Mouse (Mus musculus) neutrophil, adult 59 days (primary cell): ENCODE measurements around the gene Adamts9. TPM values are rescaled to one million over a fixed set of nuclear protein-coding genes. Genes with fewer than 3 reads are reported as not detected.

Experiments
- total RNA-seq, 2 experiments: library from RNA; stranded (reverse); gene quantifications; 1 replicate in 1 of 2; 2 replicates in 1 of 2; pipeline ENCODE4 v1.2.4; 2023

The Adamts9 gene
- under 1 TPM; 0.09 to 0.15 TPM for total RNA-seq

DNA sequence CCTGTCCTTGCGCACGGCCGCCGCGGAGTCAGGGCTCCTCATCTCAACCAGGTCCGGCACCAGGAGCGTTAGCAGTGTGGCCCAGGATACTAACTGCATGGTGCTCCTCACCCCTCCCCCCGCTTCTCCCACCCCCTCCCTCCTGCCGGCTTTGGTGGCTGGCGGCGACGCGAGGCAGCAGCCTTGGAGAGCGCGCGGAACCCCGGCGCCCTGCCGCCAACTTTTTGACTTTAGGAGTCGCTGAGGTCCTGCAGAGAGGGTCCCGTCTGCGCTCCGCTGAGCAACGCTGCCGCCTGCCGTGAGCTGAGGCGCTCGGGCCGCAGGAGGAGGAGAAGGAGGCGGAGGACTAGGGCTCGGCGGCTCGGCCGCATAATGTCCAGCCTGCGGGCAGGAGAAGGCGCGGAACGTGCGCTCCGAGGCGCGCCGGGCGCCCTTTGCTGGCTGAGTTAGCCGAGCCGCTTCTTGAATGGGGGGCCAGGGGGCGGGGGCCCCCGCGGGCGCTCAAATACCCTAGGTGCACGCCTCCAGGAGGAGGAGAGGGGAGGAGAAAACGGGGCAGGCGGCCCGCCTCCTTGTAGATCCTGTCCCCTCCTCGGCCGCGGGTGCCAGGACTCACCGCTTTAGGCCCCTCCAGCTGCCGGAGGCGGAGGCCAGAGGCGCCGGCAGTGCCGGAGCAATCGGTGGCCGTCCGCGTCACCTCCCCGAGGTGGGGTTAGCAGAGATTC is at the start of gene Adamts9:
TSS of gene Adamts9 (minus strand) at position 436 of the 725 bp plus-strand sequence.

DNA sequence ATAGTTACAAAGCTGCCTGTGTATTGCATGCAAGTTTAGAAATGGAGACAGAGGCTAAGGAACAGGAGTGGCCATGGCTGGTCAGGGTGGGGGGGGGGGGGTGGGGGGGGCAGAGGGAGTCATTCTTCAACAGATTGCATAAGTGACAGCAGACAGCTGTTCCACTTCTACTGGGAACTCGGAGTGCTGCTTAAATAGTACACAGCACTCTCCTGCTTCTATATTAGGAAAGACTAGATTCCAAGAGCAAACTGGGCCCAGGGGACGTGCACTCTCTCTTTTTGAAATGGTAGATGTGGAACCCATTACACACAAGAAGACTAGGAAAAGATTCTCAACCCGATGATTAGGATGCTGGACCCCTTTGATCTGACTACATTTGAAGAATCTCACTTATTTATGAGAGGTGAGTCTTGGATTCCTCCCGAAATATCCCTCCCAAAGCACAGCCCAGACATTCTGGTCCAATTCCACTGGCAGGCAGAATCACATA is 74.2 kb downstream of the Adamts9 start, which contains the start of gene Gm15737:
TSS of gene Gm15737 (plus strand) at position 269 of the 493 bp plus-strand sequence.

DNA sequence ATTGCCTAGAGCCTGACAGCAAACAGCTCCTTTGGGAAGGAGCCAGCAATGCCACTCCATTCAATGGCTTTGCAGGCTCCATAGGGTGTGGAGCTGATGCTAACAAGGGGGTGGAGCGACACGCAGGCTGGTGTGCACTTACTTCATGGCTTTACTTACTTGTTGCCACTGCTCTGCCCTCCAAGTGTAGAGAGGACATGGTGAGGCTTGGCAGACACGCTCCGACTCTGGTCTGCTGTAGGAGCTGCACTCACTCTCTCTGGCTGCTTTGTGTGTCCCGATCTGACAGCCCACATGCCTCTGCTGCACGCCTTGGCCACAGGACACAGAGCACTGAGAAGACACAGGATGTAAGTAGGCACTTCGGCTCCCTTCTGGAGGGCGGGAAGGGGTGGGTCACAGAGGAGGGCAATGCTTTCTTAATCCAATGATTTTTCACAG is 127.0 kb downstream of the Adamts9 start, which contains the start of gene A730049H05Rik:
TSS of gene A730049H05Rik (plus strand) at position 168 of the 441 bp plus-strand sequence.

Other genes with a start within 250 kb of the Adamts9 start
- gene Prickle2, start 237.3 kb downstream of the Adamts9 start, total RNA-seq: under 1 TPM; 0.20 to 0.42 TPM
- gene A730049H05Rik, start 127.0 kb downstream of the Adamts9 start, total RNA-seq: not detected
- gene Gm15737, start 74.1 kb downstream of the Adamts9 start, total RNA-seq: not detected